Mouse (Mus musculus) Muller cell, postnatal 12 days (primary cell): ENCODE data around the gene Ccn5.

ENCODE experiments used
- DNase-seq: peaks from one replicate; pipeline ENCODE4 v3.0.0-alpha.2; 2015; ENCODE audit errors: inconsistent ontology term

Gene Ccn5

GRCm38 (mm10) chr2:163842043-163842442 is 21.4 kb downstream of the Ccn5 start:
- no peak for DNase-seq

GRCm38 (mm10) chr2:163853461-163853901 is 32.8 kb downstream of the Ccn5 start, which contains the start of gene Kcnk15:
Gene Kcnk15, plus strand, starts transcription at chr2:163853651.
- no peak for DNase-seq

- DNase-seq = no peak
These were observed 36.6 kb downstream of the Ccn5 start for GRCm38 (mm10) chr2:163857233-163857632.

- DNase-seq = peak; percentile 27
These were observed 37.7 kb downstream of the Ccn5 start for GRCm38 (mm10) chr2:163858254-163858947.

- DNase-seq = no peak
These were observed 44.6 kb downstream of the Ccn5 start for GRCm38 (mm10) chr2:163865311-163865710.

- DNase-seq = no peak
These were observed 45.4 kb downstream of the Ccn5 start for GRCm38 (mm10) chr2:163866061-163866460.

GRCm38 (mm10) chr2:163869783-163870182 is 49.1 kb downstream of the Ccn5 start:
- peak; percentile 43 for DNase-seq

GRCm38 (mm10) chr2:163871266-163871665 is 50.6 kb downstream of the Ccn5 start:
- DNase-seq = no peak

- DNase-seq = no peak
These were observed 51.2 kb downstream of the Ccn5 start for GRCm38 (mm10) chr2:163871906-163872305.

GRCm38 (mm10) chr2:163874877-163875276 is 54.2 kb downstream of the Ccn5 start:
- no peak for DNase-seq

- peak; percentile 20 for DNase-seq
These were observed 54.8 kb downstream of the Ccn5 start for GRCm38 (mm10) chr2:163875484-163875883.

GRCm38 (mm10) chr2:163876830-163877498 is 56.3 kb downstream of the Ccn5 start:
- DNase-seq = peak; percentile 49

- DNase-seq = no peak
These were observed 60.2 kb downstream of the Ccn5 start for GRCm38 (mm10) chr2:163880891-163881290.
